Mouse (Mus musculus) G1E (cell line): ENCODE results near the gene Adk.

Source experiments
- CTCF ChIP-seq: IDR thresholded peaks from 2 replicates; pipeline ENCODE4 v1.5.1; 2012; ENCODE audit warnings: low read depth, low read length, inconsistent platforms, mixed read lengths
- GATA1 ChIP-seq: IDR thresholded peaks from 2 replicates; pipeline ENCODE4 v1.6.1; 2012; ENCODE audit warnings: borderline replicate concordance, low read length, inconsistent platforms, mixed read lengths
- GATA2 ChIP-seq: IDR thresholded peaks from 2 replicates; pipeline ENCODE4 v1.6.1; 2012; ENCODE audit warnings: low read depth, low read length, inconsistent platforms, borderline replicate concordance
- POLR2AphosphoS5 ChIP-seq: IDR thresholded peaks from 2 replicates; pipeline ENCODE4 v1.6.1; 2012; ENCODE audit warnings: low read depth, low read length, inconsistent platforms; ENCODE audit not compliant: insufficient replicate concordance
- TAL1 ChIP-seq: conservative IDR thresholded peaks from 2 replicates; pipeline ENCODE4 v1.6.1; 2012; ENCODE audit warnings: low read depth, low read length, inconsistent platforms, mixed read lengths

- TF ChIP-seq GATA1 = no peak
- TF ChIP-seq CTCF = no peak
- TF ChIP-seq POLR2AphosphoS5 = no peak
- TF ChIP-seq GATA2 = no peak
- no peak for TF ChIP-seq TAL1
Observed at GRCm38 (mm10) chr14:21310530-21310929, 258.2 kb downstream of the Adk start.
